Mouse (Mus musculus) neural tube, embryonic 15.5 days (tissue): Measurements from ENCODE around the gene Phf20. TPM values are rescaled to one million over a fixed set of nuclear protein-coding genes. Genes with fewer than 3 reads are reported as not detected.

Experiments used
- ATAC-seq: fragments of 200-750 bp; cut with Nextera tagmentation; 2 replicates; pipeline ENCODE4 v1.8.0; 2017; ENCODE audit warnings: mild to moderate bottlenecking, moderate TSS enrichment, moderate library complexity; ENCODE audit not compliant: low FRiP score
- H3K27ac ChIP-seq: fragments of 300-500 bp; sonication (generic); replicated peaks from 2 replicates; pipeline ENCODE4 v1.5.1; 2015; ENCODE audit warnings: mild to moderate bottlenecking, inconsistent platforms
- H3K27me3 ChIP-seq: fragments of 300-500 bp; sonication (generic); replicated peaks from 2 replicates; pipeline ENCODE4 v1.6.1; 2015; ENCODE audit warnings: inconsistent platforms
- H3K36me3 ChIP-seq: fragments of 300-500 bp; sonication (generic); 2 replicates; pipeline ENCODE4 v1.6.1; 2015; ENCODE audit warnings: inconsistent platforms
- H3K4me1 ChIP-seq: fragments of 300-500 bp; sonication (generic); 2 replicates; pipeline ENCODE4 v1.6.1; 2015; ENCODE audit warnings: inconsistent platforms
- H3K4me2 ChIP-seq: fragments of 300-500 bp; sonication (generic); 2 replicates; pipeline ENCODE4 v1.6.1; 2015; ENCODE audit warnings: inconsistent platforms, mild to moderate bottlenecking, moderate library complexity
- H3K4me3 ChIP-seq: fragments of 300-500 bp; sonication (generic); replicated peaks from 2 replicates; pipeline ENCODE4 v1.5.1; 2015; ENCODE audit warnings: mild to moderate bottlenecking, inconsistent platforms
- H3K9ac ChIP-seq: fragments of 300-500 bp; sonication (generic); replicated peaks from 2 replicates; pipeline ENCODE4 v1.6.1; 2015; ENCODE audit warnings: mild to moderate bottlenecking, inconsistent platforms
- H3K9me3 ChIP-seq: fragments of 300-500 bp; sonication (generic); replicated peaks from 2 replicates; pipeline ENCODE4 v1.6.1; 2016; ENCODE audit warnings: inconsistent platforms
- WGBS: fragments of 180-500 bp; shearing (Covaris S2); methylation state at CpG from one replicate; pipeline ENCODE4 v1.1.7; 2015; ENCODE audit warnings: mixed read lengths; 5-methylcytosine and 5-hydroxymethylcytosine counted together
- polyA plus RNA-seq: library from polyadenylated mRNA; unstranded; fragments of >200 nt; fragmentation: Nextera tagmentation; extraction: Ambion mirVana; gene quantifications from 2 replicates; pipeline ENCODE4 v1.2.1, GENCODE M21; 2015

Gene Phf20
- polyA plus RNA-seq, 1 experiment from 2014 or later: 130 TPM

DNA sequence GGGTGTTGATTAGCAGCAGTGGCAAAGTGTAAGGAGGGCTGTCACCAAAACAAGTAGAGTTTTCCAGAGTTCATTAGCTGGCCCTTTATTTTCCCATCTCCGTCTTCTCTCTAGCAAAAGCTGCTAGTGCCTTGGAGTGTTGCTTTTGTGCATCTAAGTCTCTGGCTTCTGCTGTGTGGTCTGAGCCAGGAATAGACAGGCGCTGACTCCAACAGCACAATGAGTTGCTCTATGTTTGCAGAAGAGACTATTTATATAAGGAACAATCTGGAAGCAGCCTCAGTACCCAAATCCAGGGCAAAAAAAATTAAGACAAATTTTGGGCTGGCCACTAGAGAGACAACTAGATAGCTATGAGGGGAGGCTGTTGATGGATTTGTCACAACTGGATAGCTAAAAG lies 45.4 kb downstream of the Phf20 start:
- Histone ChIP-seq H3K4me3 (no peak overlapping the region), H3K9ac (no peak overlapping the region), H3K27me3 (no peaks in the 10 kb centered on the region), H3K27ac (no peak overlapping the region), H3K9me3 (no peaks in the 10 kb centered on the region), H3K36me3 (peaks cover 12% of the 10 kb centered on the region; the same call in 1 of the 2 replicates), H3K4me2 (no peak overlapping the region), H3K4me1 (no peaks in the 10 kb centered on the region)
- 87% methylated on average over 2 of the region's 2 CpGs for WGBS
- no peak for ATAC-seq

DNA sequence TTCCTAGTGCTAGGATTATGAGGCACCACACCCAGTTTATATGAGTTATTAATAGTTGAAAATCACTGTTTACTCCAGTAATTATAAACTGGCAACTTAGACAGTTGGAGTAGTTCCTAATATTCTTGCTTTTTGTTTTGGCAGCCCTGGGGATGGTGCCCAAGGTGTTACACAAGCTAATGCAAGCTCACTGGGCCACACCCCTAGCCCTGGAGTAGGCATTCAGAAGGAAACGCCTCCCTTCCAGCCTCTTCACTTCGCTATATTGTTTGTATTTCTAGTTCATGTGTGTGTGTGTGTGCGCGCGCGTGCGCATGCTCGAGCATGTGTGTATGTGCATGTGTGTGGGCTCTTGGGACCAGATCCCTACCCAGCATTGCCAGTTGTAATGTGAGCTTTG lies 46.7 kb downstream of the Phf20 start:
- no peak overlapping the region for H3K9ac ChIP-seq
- no peaks in the 10 kb centered on the region for H3K9me3 ChIP-seq
- 95% methylated on average over 8 of the region's 8 CpGs for WGBS
- no peaks in the 10 kb centered on the region for H3K27me3 ChIP-seq
- no peak overlapping the region for H3K27ac ChIP-seq
- H3K4me3 ChIP-seq: no peak overlapping the region
- no peak for ATAC-seq
- no peaks in the 10 kb centered on the region for H3K4me1 ChIP-seq
- peaks cover 8% of the 10 kb centered on the region; the same call in 1 of the 2 replicates for H3K36me3 ChIP-seq
- H3K4me2 ChIP-seq: no peak overlapping the region

DNA sequence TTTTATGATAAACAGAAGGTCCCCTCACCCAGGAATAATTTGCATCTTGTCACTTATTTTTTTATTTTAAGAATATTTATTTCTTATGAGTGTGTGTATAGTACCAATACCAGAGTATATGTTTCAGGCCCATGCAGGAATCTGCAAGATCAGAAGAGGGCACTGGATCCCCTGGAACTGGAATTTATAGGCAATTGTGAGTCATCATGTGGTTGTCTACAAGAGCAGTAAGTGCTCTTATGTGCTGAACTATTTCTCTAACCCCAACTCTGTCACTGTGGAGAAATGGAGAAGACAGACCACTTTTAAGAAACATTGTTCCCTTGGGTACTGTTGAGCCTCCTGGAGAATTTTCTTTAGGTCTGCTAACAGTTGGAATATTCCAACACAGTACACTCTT lies 51.3 kb downstream of the Phf20 start:
- H3K4me3 ChIP-seq: no peak overlapping the region
- H3K9ac ChIP-seq: no peak overlapping the region
- no peak overlapping the region for H3K27ac ChIP-seq
- no peak for ATAC-seq
- H3K9me3 ChIP-seq: no peaks in the 10 kb centered on the region
- H3K4me2 ChIP-seq: no peak overlapping the region
- no peaks in the 10 kb centered on the region for H3K4me1 ChIP-seq
- peaks cover 10% of the 10 kb centered on the region for H3K36me3 ChIP-seq
- H3K27me3 ChIP-seq: no peaks in the 10 kb centered on the region

DNA sequence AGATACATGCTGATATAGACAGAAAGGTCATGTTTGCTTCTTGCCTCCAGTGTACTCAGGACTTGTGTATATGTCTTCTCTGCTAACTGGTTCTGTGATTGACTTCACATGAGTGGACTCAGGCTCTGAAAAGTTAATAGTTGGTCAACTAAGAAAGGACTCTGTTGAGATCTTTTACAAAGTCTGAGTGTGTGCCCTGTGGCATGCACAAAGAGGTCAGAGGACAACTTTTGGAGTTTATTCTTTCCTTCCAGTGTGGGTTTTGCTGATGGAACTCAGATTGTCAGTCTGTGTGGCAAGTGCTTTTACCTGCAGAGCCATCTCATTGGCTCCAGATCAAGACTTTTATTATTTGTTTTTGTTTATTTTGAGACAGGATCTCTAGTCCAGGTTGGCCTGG lies 54.5 kb downstream of the Phf20 start:
- Histone ChIP-seq H3K27me3 (no peaks in the 10 kb centered on the region), H3K4me3 (no peak overlapping the region), H3K9me3 (no peaks in the 10 kb centered on the region), H3K4me1 (no peaks in the 10 kb centered on the region), H3K36me3 (peaks cover 26% of the 10 kb centered on the region), H3K27ac (no peak overlapping the region), H3K4me2 (no peak overlapping the region), H3K9ac (no peak overlapping the region)
- no peak for ATAC-seq

- no peaks in the 10 kb centered on the region for H3K27me3 ChIP-seq
- no peak overlapping the region for H3K4me2 ChIP-seq
- WGBS: 90% methylated on average over 1 of the region's 1 CpGs
- H3K4me1 ChIP-seq: no peaks in the 10 kb centered on the region
- ATAC-seq: no peak
- H3K9me3 ChIP-seq: no peaks in the 10 kb centered on the region
- no peak overlapping the region for H3K4me3 ChIP-seq
- H3K9ac ChIP-seq: no peak overlapping the region
- H3K36me3 ChIP-seq: peaks cover 27% of the 10 kb centered on the region
- no peak overlapping the region for H3K27ac ChIP-seq
Measured at GRCm38 (mm10) chr2:156251291-156251690, 55.0 kb downstream of the Phf20 start.

- Histone ChIP-seq H3K9me3 (no peaks in the 10 kb centered on the region), H3K27me3 (no peaks in the 10 kb centered on the region), H3K4me1 (peaks cover 19% of the 10 kb centered on the region), H3K9ac (no peak overlapping the region), H3K4me2 (no peak overlapping the region), H3K4me3 (no peak overlapping the region), H3K27ac (peak overlapping the region; percentile 72), H3K36me3 (peaks cover 56% of the 10 kb centered on the region)
- peak; percentile 53 for ATAC-seq
- whole genome bisulfite sequencing: 41% methylated on average over 2 of the region's 2 CpGs
Measured at GRCm38 (mm10) chr2:156257051-156257450, 60.8 kb downstream of the Phf20 start.

DNA sequence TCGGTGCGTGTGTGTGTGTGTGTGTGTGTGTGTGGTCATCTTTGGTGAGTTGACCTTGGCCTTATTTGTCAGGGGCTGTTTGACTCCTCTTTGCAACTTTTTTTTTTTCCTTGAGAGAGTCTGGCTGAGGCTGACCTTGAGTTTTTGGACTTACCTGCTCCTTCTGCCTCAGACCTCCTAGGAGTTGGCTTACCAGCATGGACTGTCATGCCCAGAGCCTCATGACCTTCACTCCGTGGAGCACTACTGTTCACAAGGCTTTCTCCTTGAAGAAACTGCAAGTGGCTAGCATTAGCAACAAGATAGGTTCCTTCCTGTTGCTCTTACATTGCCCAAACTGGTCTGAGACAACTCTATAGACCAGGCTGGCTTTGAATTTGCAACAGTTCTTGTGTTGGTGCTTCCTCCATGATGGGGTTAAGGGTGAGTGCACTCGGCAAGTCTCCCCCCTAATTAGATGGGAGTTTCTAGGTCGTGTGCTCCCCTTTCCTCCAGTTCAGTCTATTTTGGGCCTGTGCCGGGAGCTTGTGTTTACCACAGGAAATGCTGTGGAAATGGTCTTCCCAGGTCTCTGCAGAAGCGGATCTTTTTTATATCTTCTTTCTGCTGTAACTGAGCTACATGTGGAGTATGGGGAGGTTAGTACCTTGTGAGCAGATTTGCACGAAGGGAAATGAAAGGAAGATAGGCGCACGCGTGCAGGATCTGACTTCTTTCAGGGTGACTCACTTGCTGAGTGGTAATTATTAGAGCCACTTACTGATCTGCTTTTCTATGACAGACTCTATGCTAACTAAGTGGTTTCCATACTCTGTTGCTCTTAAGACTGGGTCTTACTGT lies 61.9 kb downstream of the Phf20 start:
- H3K4me2 ChIP-seq: no peak overlapping the region
- no peak overlapping the region for H3K9ac ChIP-seq
- H3K27me3 ChIP-seq: no peaks in the 10 kb centered on the region
- 87% methylated on average over 11 of the region's 11 CpGs for WGBS
- H3K27ac ChIP-seq: peak overlapping the region; percentile 72
- no peaks in the 10 kb centered on the region for H3K9me3 ChIP-seq
- ATAC-seq: no peak
- H3K36me3 ChIP-seq: peaks cover 45% of the 10 kb centered on the region
- no peak overlapping the region for H3K4me3 ChIP-seq
- peaks cover 19% of the 10 kb centered on the region for H3K4me1 ChIP-seq

- no peak overlapping the region for H3K4me3 ChIP-seq
- H3K9ac ChIP-seq: no peak overlapping the region
- peaks cover 19% of the 10 kb centered on the region for H3K4me1 ChIP-seq
- no peak overlapping the region for H3K27ac ChIP-seq
- no peaks in the 10 kb centered on the region for H3K27me3 ChIP-seq
- no peak overlapping the region for H3K4me2 ChIP-seq
- WGBS: 98% methylated on average over 2 of the region's 2 CpGs
- ATAC-seq: no peak
- H3K36me3 ChIP-seq: peaks cover 34% of the 10 kb centered on the region
- no peaks in the 10 kb centered on the region for H3K9me3 ChIP-seq
Measured at GRCm38 (mm10) chr2:156260968-156261367, 64.7 kb downstream of the Phf20 start.

DNA sequence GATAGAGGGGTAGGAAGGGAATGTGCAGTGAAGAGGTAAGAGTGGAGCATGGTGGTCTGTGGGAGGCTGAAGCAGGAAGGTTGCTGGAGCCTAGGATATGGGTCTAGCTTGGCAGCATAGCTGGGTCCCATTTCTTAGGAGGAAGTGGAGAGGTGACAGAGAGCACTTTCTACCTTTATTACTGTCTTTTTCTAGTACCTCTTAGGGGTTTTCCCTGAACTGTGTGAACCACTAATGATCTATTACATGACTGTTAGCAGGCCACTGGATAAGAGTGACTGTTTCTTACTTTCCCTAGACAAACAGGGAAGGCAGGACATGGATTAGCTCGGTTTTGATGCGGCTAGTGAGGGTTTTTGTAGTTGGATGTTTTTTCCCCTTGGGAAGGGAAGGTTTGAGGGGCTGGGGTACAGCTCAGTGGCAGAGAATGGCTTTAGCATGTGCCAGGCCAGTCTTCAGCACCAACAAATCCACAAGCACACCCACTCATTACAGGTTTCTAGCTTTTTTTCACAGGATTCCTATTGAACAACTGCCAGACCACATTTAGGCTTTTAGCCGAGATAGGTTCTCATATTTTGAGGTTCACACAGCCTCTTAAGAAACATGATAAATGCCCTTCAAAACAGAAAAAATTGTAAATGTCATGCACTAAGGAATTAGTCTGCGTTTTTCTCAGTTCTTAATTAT lies 67.1 kb downstream of the Phf20 start:
- Histone ChIP-seq H3K9me3 (no peaks in the 10 kb centered on the region), H3K4me1 (no peaks in the 10 kb centered on the region), H3K9ac (no peak overlapping the region), H3K36me3 (peaks cover 35% of the 10 kb centered on the region), H3K27me3 (no peaks in the 10 kb centered on the region), H3K4me2 (no peak overlapping the region), H3K27ac (no peak overlapping the region), H3K4me3 (no peak overlapping the region)
- 91% methylated on average over 4 of the region's 4 CpGs for WGBS
- ATAC-seq: no peak

DNA sequence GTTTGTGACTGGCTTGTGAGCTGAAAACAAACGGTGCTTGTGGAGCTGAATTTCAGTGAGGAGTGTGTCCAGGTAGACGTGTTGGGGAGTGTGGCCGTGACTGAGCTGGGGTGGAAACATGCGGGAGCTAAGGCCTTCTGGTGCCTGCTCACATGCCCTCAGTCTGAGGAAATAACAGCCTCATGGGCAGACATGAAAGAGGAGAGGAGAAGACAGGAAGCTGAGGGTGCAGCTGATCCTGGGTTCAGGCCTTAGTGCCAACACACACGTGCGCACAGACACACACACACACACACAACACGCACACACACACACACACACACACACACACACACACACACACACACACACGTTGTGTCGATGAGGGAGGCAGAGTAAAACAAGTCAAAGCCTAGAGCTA lies 71.4 kb downstream of the Phf20 start:
- ATAC-seq: no peak
- peaks cover 6% of the 10 kb centered on the region for H3K36me3 ChIP-seq
- no peaks in the 10 kb centered on the region for H3K27me3 ChIP-seq
- H3K4me3 ChIP-seq: no peak overlapping the region
- no peak overlapping the region for H3K9ac ChIP-seq
- H3K4me2 ChIP-seq: no peak overlapping the region
- no peaks in the 10 kb centered on the region for H3K4me1 ChIP-seq
- WGBS: 95% methylated on average over 9 of the region's 9 CpGs
- H3K9me3 ChIP-seq: no peaks in the 10 kb centered on the region
- H3K27ac ChIP-seq: no peak overlapping the region

DNA sequence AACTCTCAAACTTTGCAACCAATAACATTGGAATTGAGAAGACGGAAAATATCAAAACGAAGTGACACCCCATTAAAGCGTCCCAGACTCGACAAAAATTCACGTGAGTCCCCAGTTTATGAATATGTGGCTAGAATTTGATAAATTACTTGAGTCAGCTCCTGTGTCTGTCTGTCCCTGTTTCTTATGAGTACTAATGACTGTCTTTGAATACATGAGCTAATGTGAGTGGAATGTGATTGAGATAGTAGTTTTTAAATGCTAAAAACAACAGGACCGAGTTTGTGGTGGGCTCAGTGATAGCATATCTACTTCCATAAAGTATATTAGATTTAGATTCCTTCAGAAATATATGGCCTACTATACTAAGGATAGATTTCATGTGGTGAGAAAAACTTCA lies 76.3 kb downstream of the Phf20 start:
- no peaks in the 10 kb centered on the region for H3K9me3 ChIP-seq
- no peak overlapping the region for H3K9ac ChIP-seq
- no peak overlapping the region for H3K27ac ChIP-seq
- H3K27me3 ChIP-seq: no peaks in the 10 kb centered on the region
- WGBS: 95% methylated on average over 6 of the region's 6 CpGs
- H3K4me3 ChIP-seq: no peak overlapping the region
- H3K36me3 ChIP-seq: peaks cover 18% of the 10 kb centered on the region
- H3K4me2 ChIP-seq: no peak overlapping the region
- no peak for ATAC-seq
- H3K4me1 ChIP-seq: no peaks in the 10 kb centered on the region
